Mouse (Mus musculus) MEL (cell line): ENCODE measurements at regions not wholly inside any gene's neighbourhood (a gene's known extent, or its start where the extent isn't known, plus 50 kb on each side); places are given as distances from the start of the nearest gene placed in this dataset.

ENCODE experiments used
- ELF1 ChIP-seq: IDR thresholded peaks from 2 replicates; pipeline ENCODE4 v1.6.1; 2014; ENCODE audit warnings: low read depth, mild to moderate bottlenecking, inconsistent platforms, low read length, improper control_type of control experiment, moderate library complexity
- EP300 ChIP-seq, 2 experiments: IDR thresholded peaks; 2 replicates each; pipeline ENCODE4 v1.6.1; 2011; ENCODE audit warnings: improper control_type of control experiment in 2 of 2, low read length in 2 of 2, low read depth in 1 of 2, mild to moderate bottlenecking in 1 of 2
- GABPA ChIP-seq: IDR thresholded peaks from 2 replicates; pipeline ENCODE4 v1.6.1; 2012; ENCODE audit warnings: low read depth, mild to moderate bottlenecking, inconsistent platforms, low read length, improper control_type of control experiment, moderate library complexity
- GATA1 ChIP-seq: IDR thresholded peaks from 2 replicates; pipeline ENCODE4 v1.6.1; 2011; ENCODE audit warnings: low read depth, low read length, improper control_type of control experiment
- JUND ChIP-seq: IDR thresholded peaks from 2 replicates; pipeline ENCODE4 v1.6.1; 2011; ENCODE audit warnings: low read depth, mild to moderate bottlenecking, improper control_type of control experiment, low read length
- NELFE ChIP-seq: IDR thresholded peaks from 2 replicates; pipeline ENCODE4 v1.6.1; 2011; ENCODE audit warnings: low read depth, low read length, improper control_type of control experiment
- TAL1 ChIP-seq: IDR thresholded peaks from 2 replicates; pipeline ENCODE4 v1.6.1; 2012; ENCODE audit warnings: mild to moderate bottlenecking, inconsistent platforms, low read length, moderate library complexity, mixed read lengths
- TBP ChIP-seq: IDR thresholded peaks from 2 replicates; pipeline ENCODE4 v1.8.0; 2011; ENCODE audit warnings: low read depth, low read length, improper control_type of control experiment
- ZC3H11A ChIP-seq: IDR thresholded peaks from 2 replicates; pipeline ENCODE4 v1.6.1; 2012; ENCODE audit warnings: low read depth, mild to moderate bottlenecking, inconsistent platforms, low read length, improper control_type of control experiment
- ZNF384 ChIP-seq: IDR thresholded peaks from 2 replicates; pipeline ENCODE4 v1.6.1; 2012; ENCODE audit warnings: low read depth, mild to moderate bottlenecking, inconsistent platforms, low read length, improper control_type of control experiment

GRCm38 (mm10) chr1:75866556-75866955 is 320.5 kb downstream of the Slc4a3 start:
- TF ChIP-seq ELF1 (no peak), GABPA (no peak), TAL1 (no peak), TBP (no peak), GATA1 (no peak), JUND (no peak), ZNF384 (no peak), ZC3H11A (no peak), NELFE (no peak), EP300 (IDR thresholded peaks at IDR 0.05; ENCODE audit: low read depth in 1 of 2, low read length in 2 of 2) (no peak)
